Mouse (Mus musculus) hematopoietic stem cell, adult 5-6 weeks (primary cell): ENCODE results near the gene Atp4b. TPM values are rescaled to one million over a fixed set of nuclear protein-coding genes. Genes with fewer than 3 reads are reported as not detected.

Experiments used
- ATAC-seq, 2 experiments: fragments of 125-278 bp in 1 of 2; replicated peaks in 1 of 2; 2 replicates each; pipeline ENCODE4 v1.8.0; 2016 to 2017; ENCODE audit warnings: inconsistent platforms in 2 of 2, mild to moderate bottlenecking in 2 of 2, moderate number of reproducible peaks in 2 of 2, low read depth in 1 of 2, moderate TSS enrichment in 1 of 2; ENCODE audit not compliant: low FRiP score in 2 of 2, poor library complexity in 2 of 2, severe bottlenecking in 2 of 2, insufficient read depth in 1 of 2, low TSS enrichment in 1 of 2
- total RNA-seq: library from RNA; stranded (forward); fragments of 172-1452, 232-1000 nt; gene quantifications from 2 replicates; pipeline ENCODE4 v1.2.3, GENCODE M21; 2017

Atp4b gene
- total RNA-seq = not detected in 2 replicates

DNA sequence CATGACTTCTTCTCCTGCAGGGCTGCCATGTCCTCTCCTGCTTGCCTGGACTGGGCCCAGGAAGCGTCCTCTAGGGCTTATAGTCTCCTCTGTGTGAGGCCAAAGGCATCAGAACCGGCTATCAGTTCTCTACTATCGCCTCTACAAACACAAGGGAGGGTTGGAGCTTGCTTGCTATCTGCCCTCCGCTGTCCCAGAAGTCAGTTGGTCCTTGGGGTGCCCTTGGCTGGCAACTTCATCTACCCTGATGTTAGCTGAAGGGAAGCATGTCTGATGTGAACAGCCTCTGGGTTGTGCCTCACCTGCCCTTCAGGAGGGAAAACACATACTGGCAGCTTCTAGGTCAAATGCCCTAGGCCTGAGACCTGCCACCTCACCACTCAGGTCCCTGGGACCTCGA is at the start of gene Atp4b:
TSS of gene Atp4b (minus strand) at position 101 of the 400 bp plus-strand sequence.
- ATAC-seq = no peak

DNA sequence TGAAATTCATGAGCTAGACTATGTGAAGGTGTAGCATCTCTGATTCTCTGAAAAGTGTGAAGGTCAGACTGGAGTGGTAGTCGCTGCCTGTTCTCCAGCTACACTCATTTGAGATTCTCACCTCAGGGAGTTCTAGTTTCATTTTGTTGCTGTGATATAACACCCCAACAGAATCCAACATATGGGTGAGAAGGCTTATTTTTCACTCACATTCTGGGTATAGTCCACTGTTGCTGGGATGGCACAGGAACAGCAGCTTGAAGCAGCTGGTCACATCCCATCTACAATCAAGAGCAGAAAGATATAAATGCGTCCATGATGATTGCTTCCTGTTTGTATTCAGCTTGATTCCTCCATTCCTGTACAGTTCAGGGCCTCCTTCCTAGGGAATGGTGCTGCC is 45.5 kb upstream of the Atp4b start:
- ATAC-seq = no peak

DNA sequence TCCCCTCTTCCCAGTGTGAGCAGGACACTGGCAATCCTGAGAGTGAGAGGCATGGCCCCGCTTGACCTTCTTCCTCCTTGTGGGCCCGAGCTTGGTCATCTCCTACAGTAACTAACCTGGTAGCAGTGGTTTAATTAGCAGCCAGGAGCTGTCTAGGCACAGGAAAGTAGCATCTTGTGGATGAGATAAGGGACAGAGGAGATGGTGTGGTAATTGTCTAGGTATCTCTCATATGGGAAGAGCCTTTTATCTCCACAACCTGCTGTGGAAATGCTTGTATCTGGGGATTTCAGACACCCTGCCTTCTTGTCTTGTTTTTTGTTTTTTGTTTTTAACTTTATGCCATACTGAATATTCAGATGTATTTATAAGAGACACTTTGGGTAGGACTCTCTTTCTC is 40.9 kb upstream of the Atp4b start:
- no peak for ATAC-seq

DNA sequence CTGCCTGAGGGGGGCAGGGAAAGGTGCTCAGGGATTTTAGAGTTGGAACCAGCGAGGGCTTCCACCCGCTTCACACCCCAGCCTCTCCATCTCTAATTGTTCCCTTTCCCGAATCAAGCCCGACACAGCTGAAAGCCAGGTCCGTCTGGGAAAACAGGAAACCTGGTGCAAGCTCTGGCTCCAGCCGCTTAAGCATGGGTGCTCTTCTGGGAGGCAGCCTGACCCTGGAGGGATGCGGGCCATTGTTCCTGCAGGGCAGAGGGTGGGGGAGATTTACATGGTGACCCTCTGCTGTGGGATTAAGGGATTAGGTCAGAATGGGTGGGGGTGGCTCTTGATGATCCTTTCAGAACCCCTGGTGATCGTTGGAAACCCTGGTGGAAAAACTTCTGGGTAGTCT is 39.4 kb upstream of the Atp4b start:
- ATAC-seq = no peak

DNA sequence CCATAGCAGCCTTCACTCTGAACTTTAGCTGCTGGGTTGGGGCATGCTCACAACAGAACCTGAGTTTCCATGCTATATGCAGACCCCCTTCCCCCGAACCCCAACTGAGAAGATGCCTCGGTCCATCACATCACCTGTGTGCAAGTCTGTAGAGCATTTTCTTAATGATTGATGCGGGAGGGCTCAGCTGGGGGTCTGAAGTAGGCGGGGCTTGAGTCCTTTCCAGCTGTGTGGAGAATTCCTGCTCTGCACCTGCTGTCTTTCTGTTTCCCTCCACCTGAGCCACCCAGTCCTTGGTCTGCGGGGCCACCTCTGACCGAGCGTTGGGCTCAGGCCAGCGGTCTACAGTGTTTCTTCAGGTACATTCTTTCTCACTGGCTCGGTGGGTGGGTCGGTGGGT is 38.3 kb upstream of the Atp4b start, which contains the start of gene Tmem255b:
TSS of gene Tmem255b (plus strand) at position 301 of the 400 bp plus-strand sequence.
- no peak for ATAC-seq

DNA sequence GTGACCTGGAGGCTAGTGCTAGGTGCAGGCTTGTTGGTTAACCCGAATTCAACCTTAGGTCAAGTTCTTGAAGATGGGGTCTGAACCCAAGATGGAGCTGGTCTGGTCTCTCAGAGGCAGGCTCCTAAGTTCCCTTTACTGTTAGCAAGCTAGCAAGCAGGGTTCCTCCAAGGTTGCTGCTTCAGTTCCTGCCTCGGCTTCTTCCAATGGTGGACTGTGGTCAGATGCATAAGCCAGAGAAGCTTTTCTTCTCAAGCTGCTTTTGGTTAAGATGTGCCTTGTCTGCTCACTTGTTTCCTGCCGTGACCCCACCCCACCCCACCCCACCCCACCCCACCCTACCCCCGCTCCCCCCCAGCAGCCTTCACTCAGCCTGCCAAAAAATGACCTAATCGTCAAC is 36.5 kb upstream of the Atp4b start:
- peak; percentile 41 to 54; a peak in 2 of 4 replicates for ATAC-seq

DNA sequence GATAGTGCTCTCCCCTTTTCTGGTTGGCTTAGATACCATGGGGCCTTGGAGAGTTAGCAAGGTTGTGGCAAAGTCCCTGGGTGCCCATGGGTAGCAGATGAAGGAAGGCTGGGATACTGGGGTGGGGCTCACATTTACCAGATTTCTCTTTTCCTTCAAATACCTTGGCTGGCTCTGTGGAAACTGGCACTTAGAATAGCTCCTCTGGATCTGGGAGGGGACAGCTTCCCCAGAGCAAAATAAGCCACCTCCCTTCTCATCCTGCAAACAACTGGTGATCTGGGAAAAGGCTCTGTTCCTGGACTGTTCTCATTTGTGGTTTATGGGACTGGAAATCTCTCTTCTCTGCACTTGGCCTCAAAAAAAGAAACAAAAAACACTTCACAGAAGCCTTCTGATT is 34.2 kb upstream of the Atp4b start:
- no peak for ATAC-seq

DNA sequence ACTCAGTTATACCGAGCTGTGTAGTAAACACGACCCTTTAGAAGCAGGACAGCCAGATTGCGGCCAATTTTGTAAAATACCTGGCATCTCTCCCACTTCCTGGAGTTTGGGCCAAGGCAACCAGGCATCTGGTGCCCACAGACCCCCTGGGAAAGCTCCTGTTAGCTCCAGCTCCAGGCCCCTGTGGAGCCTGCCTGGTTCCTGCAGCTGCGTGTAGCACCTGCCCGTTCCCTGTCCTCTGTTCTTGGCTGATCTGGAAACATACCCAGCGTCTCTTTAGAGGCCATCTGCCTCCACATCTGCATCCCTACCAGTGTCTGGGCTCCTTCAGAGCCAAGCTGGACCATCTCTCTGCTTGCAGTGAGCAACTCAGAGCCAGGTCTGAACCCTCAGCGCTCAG is 33.8 kb upstream of the Atp4b start:
- ATAC-seq = no peak

DNA sequence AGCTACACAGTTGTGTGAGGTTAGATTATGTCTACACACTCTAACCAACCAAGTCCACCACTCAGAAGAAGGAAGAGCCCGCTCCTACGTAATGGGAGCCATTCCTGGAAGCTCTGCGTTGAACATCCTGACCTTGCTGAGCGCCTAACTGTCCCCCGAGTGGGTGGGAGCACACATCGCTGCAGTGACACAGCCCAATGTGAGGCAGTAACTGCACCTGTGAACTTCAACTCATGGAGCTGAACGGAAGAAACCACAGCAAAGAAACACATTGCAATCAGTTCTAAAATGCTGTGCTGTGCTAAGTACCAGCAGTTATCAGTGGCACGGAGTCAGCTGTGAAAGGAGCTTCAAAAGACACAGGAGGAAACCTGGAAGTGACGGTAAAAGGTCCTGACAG is 31.5 kb upstream of the Atp4b start:
- no peak; a peak in 1 of 4 replicates for ATAC-seq

DNA sequence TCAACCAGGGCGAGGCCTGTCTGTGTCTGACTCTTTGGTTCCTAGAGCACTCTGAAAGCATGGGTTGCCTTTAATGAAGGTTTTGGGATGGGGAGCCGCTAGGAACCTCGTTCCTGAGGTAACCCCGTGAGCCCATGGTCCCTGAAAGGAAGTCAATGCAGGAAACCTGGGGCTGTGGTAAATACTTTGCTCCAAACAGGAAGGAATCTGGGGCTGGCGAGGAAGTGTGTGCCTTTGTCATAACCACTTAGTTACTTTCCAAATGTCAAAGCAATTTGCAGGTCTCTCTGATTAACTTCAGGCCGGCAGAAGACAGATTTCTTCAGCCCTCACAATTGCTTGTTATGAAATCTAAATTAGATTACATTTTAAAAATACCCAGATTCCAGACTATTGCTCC is 30.7 kb upstream of the Atp4b start:
- ATAC-seq = peak in 1 of 2 experiments; percentile 19; a peak in 2 of 4 replicates

DNA sequence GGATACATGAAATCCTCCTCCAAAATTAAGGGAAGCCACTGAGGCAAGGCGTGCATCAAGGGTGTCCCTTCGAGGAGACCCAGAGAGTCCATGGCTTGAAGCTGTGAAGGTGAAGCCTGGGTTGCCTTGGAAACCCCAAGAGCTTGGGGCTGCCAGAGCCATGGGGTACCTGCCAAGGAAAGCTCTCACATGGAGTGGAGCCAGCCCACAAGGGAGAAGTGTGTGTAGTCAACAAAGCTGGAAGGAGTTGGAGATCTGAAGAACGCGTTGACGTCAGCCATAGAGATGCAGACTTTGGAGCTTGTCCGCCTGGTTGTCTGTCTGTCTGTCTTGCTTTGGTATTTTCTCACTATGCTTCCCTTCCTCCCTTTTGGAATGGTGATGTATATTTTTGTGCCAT is 24.3 kb upstream of the Atp4b start:
- no peak for ATAC-seq

DNA sequence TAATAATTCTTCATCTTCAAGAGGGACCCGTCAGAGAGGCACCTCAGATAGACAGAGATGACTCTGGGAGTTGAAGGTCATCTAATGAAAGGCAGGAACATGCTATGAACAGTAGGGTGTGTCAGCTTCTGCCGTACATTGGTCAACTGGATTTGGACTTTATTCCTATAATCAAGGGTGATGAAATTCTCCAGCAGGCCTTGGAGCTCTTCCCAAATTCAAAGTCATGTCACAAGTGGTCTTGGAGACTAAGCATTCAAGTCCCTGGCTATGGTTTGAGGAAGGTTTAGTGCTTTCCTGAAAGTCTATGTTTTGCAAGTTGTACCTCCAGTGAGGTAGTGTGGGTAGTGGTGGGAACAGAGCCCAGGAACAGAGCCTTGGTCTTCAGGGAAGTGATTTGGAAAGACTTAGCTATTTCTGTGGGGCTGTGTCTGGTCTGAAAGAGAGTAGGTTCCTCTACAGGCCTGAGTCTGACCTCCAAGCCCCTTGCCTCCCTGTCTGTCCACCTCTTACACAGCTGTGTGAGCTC is 22.6 kb upstream of the Atp4b start:
- ATAC-seq = no peak

DNA sequence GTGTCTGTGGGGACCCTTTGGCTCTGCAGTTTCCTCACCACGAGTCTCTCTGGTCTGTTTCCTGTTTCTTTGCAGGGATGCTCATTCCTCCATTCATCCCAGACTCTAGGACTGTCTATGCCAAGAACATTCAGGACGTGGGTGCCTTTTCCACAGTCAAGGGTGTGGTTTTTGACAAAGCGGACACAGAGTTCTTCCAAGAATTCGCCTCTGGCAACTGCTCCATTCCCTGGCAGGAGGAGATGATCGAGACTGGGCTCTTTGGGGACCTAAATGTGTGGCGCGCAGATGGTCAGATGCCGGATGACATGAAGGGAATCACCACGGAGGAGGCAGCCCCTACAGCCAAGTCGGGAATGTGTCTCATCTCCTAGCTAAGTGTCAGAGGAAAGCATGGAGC is 19.3 kb upstream of the Atp4b start:
- no peak for ATAC-seq

DNA sequence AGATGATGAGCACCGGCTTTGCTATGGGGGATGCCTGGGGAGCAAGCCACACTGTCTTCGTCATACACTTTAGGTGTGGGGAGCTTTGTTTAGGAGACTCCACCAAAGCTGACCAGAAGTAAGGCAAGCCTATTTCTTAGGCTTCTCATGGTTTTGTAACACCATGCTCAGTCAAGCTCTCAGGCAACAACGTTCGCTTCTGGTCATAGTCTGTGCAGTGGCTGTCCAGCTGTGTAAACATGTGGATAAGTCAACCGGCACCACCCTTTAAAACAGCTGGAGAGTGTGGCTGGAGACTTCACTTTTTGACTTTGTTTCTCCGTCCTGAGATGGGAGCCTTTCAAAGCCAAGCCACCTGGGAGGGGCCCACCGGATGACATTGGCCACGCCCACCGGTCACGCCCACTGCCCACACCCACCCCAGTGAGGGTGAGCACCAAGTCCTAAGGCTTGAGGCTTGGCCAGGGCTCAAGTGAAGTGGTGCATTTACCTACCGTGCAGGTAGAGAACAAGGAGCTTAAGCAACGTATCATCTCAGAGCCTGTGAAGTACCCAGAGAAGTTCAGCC is 17.3 kb upstream of the Atp4b start:
- no peak for ATAC-seq

DNA sequence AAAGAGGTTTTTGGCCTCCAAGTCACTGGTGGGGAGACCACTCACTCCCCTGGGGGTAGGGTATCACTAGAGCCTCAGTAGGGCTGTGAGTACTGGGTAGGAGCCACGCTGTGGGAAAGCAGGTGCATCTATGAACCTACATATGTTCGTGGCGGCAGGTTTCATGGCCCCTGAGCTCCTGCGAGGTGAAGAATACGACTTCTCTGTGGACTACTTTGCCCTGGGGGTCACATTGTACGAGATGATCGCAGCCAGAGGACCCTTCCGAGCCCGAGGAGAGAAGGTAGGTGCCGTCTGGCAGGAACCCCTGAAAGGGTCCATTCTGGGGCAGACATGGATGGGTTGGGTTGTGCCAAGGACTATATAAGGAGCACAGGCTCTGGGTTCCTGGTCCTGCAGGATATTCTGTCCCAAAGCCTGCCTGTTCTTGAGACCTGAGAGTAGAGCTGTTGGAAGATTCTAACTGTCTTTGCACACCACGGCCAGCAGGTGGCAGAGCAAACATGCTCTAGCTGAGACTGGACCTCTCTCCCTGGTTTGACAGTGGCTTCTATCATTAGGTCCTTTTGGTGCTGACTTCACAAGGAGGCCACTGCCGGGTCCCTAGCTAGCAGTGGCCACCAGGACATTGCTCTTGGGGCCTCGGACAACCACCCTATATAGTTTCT is 16.4 kb upstream of the Atp4b start:
- ATAC-seq = peak; percentile 70 to 77

DNA sequence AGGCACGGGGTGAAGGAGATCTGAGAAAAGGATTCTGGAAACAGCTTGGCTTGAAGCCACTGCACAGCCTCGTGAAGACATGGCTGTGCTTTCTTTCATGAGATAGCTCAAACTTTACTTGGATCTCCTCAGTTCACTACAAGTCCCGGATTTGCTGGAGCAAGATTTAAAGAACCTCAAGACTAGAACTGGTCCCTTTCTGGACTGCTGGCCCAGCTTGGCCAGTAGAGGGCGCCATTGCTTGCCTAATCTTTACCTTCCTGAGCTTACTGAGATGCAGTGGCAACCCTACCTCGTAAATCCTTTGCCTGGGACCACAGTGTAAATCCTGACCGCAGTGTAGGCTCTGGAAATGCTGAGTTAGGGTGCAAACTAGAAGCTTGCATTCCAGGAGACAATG is 15.0 kb upstream of the Atp4b start:
- peak; percentile 25 to 58; a peak in 1 of 4 replicates for ATAC-seq

DNA sequence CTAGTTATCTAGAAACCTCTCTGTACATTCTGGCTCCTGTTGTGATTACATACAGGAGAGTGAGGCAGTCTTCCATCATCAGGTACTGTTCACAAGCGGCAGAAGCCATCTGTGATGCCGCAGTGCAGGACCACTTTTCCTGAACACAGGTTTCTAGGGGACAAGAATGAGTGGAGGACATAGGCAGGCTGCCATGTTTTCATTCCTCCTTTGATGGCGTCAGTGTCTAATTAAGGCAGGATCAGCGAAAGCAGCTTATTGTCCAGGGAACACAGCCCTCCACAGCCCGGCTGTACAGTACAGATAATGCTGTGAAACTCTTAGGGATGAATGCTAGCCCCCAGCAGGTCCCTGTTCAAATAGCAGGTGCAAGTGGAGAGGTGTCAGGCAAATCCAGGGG is 9.4 kb upstream of the Atp4b start:
- ATAC-seq = no peak

DNA sequence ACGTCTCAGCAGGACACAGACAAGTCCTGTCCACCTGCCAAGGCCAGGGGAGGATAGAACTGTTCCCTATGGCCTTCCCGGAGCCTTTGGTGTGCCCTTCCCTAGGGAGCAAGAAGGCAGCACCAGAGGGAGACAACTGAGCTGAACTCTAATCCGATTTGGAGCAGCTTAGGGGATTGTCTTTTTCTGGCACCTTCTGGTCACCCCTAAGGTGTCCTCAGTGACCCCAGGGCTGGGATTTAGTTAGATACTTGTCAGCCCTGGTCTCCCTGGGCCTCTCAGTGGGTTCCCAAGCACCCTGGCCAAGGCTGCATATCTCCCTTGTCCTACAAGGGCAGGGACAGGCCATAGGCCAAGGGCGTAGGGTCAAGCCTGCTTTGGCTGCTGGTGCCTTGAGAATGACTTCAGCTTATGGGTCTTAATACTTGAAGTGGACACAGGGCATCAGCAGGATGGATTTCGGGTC is 8.1 kb upstream of the Atp4b start, which contains the start of gene Grk1:
TSS of gene Grk1 (plus strand) at position 416 of the 466 bp plus-strand sequence.
- no peak for ATAC-seq

DNA sequence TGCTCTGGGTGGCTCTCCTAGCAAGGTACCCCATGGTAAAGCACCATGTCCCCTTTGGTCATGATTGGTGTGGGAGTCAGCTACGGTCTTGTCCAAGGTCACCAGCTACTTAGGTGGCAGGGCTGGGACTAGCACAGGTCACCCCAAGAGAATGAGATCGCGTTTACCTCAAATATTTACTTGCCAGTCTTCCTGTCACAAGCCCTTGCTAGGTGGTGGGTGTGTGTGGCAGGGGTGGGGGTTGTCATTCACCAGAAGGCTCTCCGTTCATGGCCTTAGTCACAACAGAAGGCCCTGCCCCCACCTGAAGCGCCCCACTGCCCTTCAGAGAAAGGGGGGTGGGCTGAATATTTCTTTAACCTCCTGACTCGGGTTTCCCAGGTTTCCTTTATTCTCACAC is 6.9 kb upstream of the Atp4b start:
- ATAC-seq = no peak
